Mouse (Mus musculus): ENCODE data around the gene Asphd1. TPM values are rescaled to one million over a fixed set of nuclear protein-coding genes. Genes with fewer than 3 reads are reported as not detected.

The Asphd1 gene
- polyA plus RNA-seq (2016; fragmentation: Nextera tagmentation; extraction: Ambion mirVana) = 1.6 and 2.7 TPM in 2 replicates

DNA sequence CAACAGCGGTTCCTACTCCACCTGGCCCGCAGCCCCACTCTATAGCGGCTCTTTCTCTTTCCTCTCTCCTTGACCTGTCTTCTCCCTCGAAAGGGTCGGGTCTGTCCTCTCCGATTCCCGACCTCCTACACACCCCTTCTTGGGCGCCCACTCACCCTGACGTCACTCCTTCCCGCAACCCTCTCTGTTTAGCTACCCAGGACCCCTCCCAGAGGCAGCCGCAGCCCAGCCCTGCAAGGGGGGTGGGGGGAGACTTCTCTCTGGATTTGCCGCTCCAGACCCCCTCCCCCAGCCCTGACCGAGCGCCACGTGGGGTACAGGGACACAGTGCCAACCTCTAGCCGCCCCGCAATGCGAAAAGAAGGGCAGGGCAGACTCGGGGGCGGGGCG is at the start of gene Asphd1:
Asphd1 (minus strand) TSS at position 180 of the 390 bp plus-strand sequence.
- Histone ChIP-seq H3K9ac (replicated peaks) (peak within 1 kb of the TSS; percentile 68), H3K36me3 (peaks cover 15% of the 10 kb centered on the region; the same call in 1 of the 2 replicates), H3K9me3 (no peaks in the 10 kb centered on the region), H3K4me1 (peaks cover 34% of the 10 kb centered on the region), H3K27me3 (peaks cover 45% of the 10 kb centered on the region), H3K27ac (replicated peaks) (peak within 1 kb of the TSS; percentile 87), H3K4me3 (peak within 1 kb of the TSS; percentile 51), H3K4me2 (replicated peaks) (peak within 1 kb of the TSS; percentile 98)
- WGBS = under 1% methylated on average over 21 of the region's 21 CpGs
- peak; percentile 52 for ATAC-seq (ENCODE audit: low FRiP score, low read depth)

DNA sequence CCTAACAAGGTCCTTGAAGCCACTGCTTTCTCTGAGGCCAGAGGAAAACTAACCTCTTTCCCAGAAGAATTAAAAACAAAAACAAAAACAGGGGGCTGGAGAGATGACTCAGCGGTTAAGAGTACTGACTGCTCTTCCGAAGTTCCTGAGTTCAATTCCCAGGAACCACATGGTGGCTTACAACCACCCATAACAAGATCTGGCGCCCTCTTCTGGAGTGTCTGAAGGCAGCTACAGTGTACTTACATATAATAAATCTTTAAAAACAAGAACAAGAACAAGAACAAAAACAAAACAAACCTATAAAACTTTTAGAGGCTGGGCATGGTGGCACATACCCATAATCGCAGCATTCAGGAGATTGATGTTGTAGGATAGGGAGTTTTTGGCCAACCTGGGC is 47.1 kb upstream of the Asphd1 start:
- Histone ChIP-seq H3K4me2 (replicated peaks) (no peak overlapping the region), H3K4me1 (no peaks in the 10 kb centered on the region), H3K27ac (replicated peaks) (no peak overlapping the region), H3K4me3 (no peak overlapping the region), H3K9ac (replicated peaks) (no peak overlapping the region), H3K27me3 (peaks cover 4% of the 10 kb centered on the region; the same call in 1 of the 2 replicates), H3K36me3 (no peaks in the 10 kb centered on the region), H3K9me3 (no peaks in the 10 kb centered on the region)
- ATAC-seq (ENCODE audit: low FRiP score, low read depth) = no peak
- 81% methylated on average over 4 of the region's 4 CpGs for WGBS

DNA sequence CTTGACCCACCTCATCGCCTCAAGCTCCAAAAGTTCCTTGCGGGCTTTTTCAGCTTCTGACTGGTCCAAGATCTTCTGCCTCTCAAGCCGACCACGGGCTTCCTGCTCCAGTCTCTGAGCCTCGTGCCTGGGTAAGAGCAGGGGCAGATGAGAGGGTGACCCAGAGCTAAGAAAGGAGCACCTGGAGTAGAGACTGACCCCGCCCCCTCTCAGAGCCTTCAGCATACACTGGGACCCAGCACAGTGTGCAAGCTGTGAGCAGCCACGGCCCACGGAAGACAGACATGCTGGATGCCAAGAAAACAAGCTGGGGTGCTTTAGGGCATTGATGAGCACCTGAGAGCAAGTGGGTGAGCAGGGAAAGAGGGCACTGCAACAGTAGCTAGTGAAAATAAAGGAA is 39.4 kb upstream of the Asphd1 start:
- 72% methylated on average over 8 of the region's 8 CpGs for WGBS
- H3K9me3 ChIP-seq = no peaks in the 10 kb centered on the region
- no peak overlapping the region for H3K4me3 ChIP-seq
- H3K36me3 ChIP-seq = no peaks in the 10 kb centered on the region
- H3K27ac ChIP-seq (replicated peaks) = no peak overlapping the region
- no peaks in the 10 kb centered on the region for H3K4me1 ChIP-seq
- no peak for ATAC-seq (ENCODE audit: low FRiP score, low read depth)
- H3K9ac ChIP-seq (replicated peaks) = no peak overlapping the region; the same call in 1 of the 2 replicates
- H3K27me3 ChIP-seq = peaks cover 4% of the 10 kb centered on the region; the same call in 1 of the 2 replicates
- H3K4me2 ChIP-seq (replicated peaks) = no peak overlapping the region

DNA sequence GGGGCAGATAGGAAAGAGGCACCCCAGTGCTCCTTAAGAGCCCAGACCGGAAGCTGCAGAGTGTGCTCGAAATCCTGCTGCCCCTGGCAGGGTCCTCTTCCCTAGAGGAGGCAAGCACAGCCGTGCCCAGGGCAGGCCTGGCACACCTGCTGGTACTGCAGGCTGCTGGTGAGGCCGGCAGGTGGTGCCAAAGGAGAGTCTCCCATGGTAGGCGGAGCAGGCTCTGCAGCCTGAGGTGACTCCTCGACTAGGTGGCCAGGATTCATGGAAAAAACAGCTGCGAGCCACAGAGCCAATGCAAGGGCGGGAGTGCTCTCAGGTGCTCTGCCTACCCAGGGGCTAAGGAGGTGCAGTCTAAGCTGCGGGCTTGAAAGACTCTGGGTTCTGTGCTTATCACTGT is 36.9 kb upstream of the Asphd1 start:
- no peak overlapping the region for H3K4me2 ChIP-seq (replicated peaks)
- ATAC-seq (ENCODE audit: low FRiP score, low read depth) = no peak
- H3K9me3 ChIP-seq = no peaks in the 10 kb centered on the region
- WGBS = 41% methylated on average over 9 of the region's 9 CpGs
- H3K36me3 ChIP-seq = peaks cover 1% of the 10 kb centered on the region; the same call in 1 of the 2 replicates
- no peaks in the 10 kb centered on the region; the same call in 1 of the 2 replicates for H3K27me3 ChIP-seq
- H3K27ac ChIP-seq (replicated peaks) = no peak overlapping the region
- H3K4me1 ChIP-seq = no peaks in the 10 kb centered on the region
- H3K4me3 ChIP-seq = no peak overlapping the region
- H3K9ac ChIP-seq (replicated peaks) = no peak overlapping the region

DNA sequence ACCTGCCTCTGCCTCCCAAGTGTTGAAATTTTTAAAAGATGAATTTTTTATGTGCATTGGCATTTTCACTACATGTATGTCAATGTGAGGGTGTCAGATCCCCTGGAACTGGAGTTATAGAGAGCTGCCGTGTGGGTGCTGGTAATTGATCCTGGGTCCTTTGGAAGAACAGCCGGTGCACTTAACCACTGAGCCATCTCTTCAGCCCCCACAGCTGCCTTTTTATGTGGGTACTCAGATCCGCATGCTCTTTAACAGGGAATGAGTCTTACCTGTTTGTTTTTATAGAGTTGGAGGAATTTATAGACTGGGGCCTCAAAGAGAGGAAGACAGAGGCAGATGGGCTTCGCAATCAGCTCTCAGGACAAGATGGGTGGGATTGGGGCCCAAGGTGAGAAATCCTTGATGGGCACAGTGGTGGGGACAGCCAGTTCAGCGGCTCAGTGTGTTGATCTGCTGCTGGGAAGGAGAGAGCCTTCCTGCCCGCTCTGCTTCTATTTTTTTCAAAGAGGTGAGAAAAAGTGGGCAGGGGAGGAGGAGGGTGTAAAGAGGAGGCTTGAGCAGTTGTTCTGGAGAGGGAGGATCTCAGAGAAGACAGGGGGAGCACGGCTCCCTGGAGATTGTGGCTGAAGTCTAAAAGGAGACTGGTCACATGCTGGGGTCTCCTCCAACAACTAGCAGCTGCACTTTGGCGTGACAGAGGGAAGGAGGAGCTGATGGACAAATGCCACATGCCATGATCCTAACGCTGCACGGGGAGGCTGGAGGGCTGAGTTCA is 35.5 kb upstream of the Asphd1 start:
- H3K4me1 ChIP-seq = no peaks in the 10 kb centered on the region
- no peak overlapping the region for H3K9ac ChIP-seq (replicated peaks)
- no peak overlapping the region for H3K4me3 ChIP-seq
- no peaks in the 10 kb centered on the region for H3K9me3 ChIP-seq
- no peaks in the 10 kb centered on the region for H3K27me3 ChIP-seq
- H3K36me3 ChIP-seq = peaks cover 13% of the 10 kb centered on the region
- no peak overlapping the region for H3K27ac ChIP-seq (replicated peaks)
- H3K4me2 ChIP-seq (replicated peaks) = no peak overlapping the region
- ATAC-seq (ENCODE audit: low FRiP score, low read depth) = no peak
- WGBS = 68% methylated on average over 10 of the region's 10 CpGs

DNA sequence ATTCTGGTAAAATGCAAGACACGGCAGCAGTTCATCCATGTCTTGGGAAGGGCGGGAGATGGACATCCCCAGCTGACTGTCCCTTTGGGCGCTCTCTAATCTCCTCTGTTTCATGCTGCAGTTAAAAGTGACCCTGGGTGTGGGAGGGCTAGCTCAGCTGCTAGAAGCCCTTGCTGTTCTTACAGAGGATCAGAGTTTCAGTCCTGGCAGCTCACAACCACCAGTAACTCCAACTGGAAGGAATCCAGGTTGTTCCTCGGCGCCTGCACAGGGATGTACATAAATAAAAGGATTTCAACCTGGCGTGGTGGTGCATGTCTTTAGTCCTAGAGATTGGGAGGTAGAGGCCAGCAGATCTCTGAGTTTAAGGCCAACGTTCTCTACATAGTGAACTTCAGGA is 33.7 kb upstream of the Asphd1 start:
- no peak overlapping the region for H3K4me2 ChIP-seq (replicated peaks)
- no peaks in the 10 kb centered on the region for H3K4me1 ChIP-seq
- WGBS = 87% methylated on average over 7 of the region's 7 CpGs
- H3K27ac ChIP-seq (replicated peaks) = no peak overlapping the region
- H3K4me3 ChIP-seq = no peak overlapping the region
- H3K36me3 ChIP-seq = peaks cover 31% of the 10 kb centered on the region
- no peaks in the 10 kb centered on the region for H3K27me3 ChIP-seq
- H3K9ac ChIP-seq (replicated peaks) = no peak overlapping the region
- ATAC-seq (ENCODE audit: low FRiP score, low read depth) = no peak
- no peaks in the 10 kb centered on the region for H3K9me3 ChIP-seq

DNA sequence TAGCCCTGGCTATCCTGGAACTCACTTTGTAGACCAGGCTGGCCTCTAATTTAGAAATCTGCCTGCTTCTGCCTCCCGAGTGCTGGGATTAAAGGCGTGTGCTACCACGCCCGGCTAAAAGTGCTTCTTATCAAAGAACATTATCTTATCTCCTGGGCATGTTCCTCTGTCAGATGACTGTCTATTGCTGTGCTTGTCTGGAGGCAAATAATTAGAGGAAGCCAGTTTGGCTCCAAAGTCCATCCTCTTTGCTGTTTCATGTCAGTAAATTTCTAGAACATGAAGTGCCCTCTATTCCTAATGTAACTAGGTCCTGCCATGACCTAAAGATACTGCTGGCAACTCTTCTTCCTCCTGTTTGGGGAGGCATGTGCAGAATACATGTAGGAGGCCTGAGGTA is 32.7 kb upstream of the Asphd1 start:
- ATAC-seq (ENCODE audit: low FRiP score, low read depth) = no peak
- no peaks in the 10 kb centered on the region for H3K9me3 ChIP-seq
- no peak overlapping the region for H3K4me2 ChIP-seq (replicated peaks)
- 93% methylated on average over 4 of the region's 4 CpGs for WGBS
- peaks cover 4% of the 10 kb centered on the region for H3K4me1 ChIP-seq
- no peak overlapping the region for H3K9ac ChIP-seq (replicated peaks)
- no peak overlapping the region for H3K27ac ChIP-seq (replicated peaks)
- H3K36me3 ChIP-seq = peaks cover 33% of the 10 kb centered on the region
- H3K4me3 ChIP-seq = no peak overlapping the region
- H3K27me3 ChIP-seq = no peaks in the 10 kb centered on the region

DNA sequence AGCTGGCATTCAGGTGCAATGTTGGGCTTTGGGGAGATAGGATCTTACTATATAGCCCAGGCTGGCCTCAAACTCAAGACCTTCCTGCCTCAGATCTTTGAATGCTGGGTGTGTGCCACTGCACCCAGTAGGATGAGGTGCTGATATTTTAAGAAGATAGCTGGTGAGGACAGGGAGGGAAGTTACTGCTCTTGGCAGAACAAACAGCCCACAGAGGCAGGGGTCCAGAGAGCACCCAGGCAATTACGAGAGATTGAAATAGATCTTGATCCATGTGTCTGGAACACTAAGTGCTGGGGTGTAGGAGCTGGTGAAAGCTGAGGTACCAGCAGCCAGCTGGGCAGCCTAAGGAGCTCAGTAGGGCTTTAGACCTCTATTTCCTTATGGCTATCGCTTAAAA is 32.2 kb upstream of the Asphd1 start:
- Histone ChIP-seq H3K27ac (replicated peaks) (no peak overlapping the region), H3K4me3 (no peak overlapping the region), H3K27me3 (no peaks in the 10 kb centered on the region), H3K4me1 (peaks cover 7% of the 10 kb centered on the region), H3K9me3 (no peaks in the 10 kb centered on the region), H3K4me2 (replicated peaks) (no peak overlapping the region), H3K36me3 (peaks cover 33% of the 10 kb centered on the region), H3K9ac (replicated peaks) (no peak overlapping the region)
- 92% methylated on average over 2 of the region's 2 CpGs for WGBS
- no peak for ATAC-seq (ENCODE audit: low FRiP score, low read depth)

DNA sequence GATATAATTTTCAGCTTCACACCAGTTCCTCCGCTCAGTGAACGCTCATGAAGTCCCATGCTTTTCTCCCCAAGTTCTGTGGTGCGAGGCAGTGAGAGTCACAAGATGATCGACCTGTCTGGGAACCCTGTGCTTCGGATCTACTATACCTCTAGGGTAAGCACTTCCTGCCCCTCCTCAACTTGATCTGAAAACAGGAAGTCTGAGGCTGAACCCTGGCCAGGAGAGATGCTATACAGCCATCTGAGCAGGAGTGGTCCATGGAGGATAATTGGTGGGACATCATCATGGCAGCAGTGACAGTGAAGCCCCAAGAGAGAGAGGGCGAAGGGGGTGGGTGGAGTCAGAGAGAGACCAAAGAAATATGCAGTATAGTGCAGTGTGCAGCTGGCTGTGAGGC is 29.5 kb upstream of the Asphd1 start:
- Histone ChIP-seq H3K27me3 (no peaks in the 10 kb centered on the region), H3K9ac (replicated peaks) (no peak overlapping the region), H3K4me2 (replicated peaks) (no peak overlapping the region), H3K36me3 (peaks cover 33% of the 10 kb centered on the region), H3K27ac (replicated peaks) (no peak overlapping the region), H3K9me3 (no peaks in the 10 kb centered on the region), H3K4me3 (no peak overlapping the region), H3K4me1 (peaks cover 7% of the 10 kb centered on the region)
- 95% methylated on average over 6 of the region's 6 CpGs for WGBS
- ATAC-seq (ENCODE audit: low FRiP score, low read depth) = no peak

DNA sequence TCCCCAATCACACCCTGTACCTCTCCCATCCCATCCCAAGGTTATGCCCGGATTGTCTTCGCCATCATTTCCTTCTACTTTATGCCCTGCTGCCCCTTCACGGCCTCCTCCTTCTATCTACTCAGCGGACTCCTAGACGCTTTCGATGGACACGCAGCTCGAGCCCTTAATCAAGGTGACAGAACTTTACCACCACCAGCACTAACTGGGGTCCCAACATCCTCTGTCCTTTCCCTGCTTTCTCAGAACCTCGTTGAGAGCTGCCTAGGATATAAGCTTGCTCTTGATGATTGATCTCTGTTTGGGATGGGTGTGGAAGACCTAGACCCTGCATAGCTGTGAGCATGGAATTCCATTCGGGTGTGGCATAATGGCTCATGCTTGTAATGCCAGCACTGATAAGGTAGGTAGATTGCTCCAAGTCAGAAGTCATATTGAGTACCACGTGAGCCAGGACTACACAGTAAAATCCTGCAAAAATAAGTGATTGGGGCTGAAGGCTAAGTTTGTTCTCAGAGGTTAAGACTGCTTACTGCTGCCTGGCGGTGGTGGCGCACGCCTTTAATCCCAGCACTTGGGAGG is 27.6 kb upstream of the Asphd1 start:
- Histone ChIP-seq H3K27me3 (no peaks in the 10 kb centered on the region; the same call in 1 of the 2 replicates), H3K4me2 (replicated peaks) (peak overlapping the region; percentile 88), H3K27ac (replicated peaks) (peak overlapping the region; percentile 96; the same call in 1 of the 2 replicates), H3K9me3 (no peaks in the 10 kb centered on the region), H3K9ac (replicated peaks) (peak overlapping the region; percentile 97), H3K4me3 (peak overlapping the region; percentile 97), H3K36me3 (peaks cover 36% of the 10 kb centered on the region), H3K4me1 (peaks cover 7% of the 10 kb centered on the region)
- no peak for ATAC-seq (ENCODE audit: low FRiP score, low read depth)
- 29% methylated on average over 14 of the region's 14 CpGs for WGBS

DNA sequence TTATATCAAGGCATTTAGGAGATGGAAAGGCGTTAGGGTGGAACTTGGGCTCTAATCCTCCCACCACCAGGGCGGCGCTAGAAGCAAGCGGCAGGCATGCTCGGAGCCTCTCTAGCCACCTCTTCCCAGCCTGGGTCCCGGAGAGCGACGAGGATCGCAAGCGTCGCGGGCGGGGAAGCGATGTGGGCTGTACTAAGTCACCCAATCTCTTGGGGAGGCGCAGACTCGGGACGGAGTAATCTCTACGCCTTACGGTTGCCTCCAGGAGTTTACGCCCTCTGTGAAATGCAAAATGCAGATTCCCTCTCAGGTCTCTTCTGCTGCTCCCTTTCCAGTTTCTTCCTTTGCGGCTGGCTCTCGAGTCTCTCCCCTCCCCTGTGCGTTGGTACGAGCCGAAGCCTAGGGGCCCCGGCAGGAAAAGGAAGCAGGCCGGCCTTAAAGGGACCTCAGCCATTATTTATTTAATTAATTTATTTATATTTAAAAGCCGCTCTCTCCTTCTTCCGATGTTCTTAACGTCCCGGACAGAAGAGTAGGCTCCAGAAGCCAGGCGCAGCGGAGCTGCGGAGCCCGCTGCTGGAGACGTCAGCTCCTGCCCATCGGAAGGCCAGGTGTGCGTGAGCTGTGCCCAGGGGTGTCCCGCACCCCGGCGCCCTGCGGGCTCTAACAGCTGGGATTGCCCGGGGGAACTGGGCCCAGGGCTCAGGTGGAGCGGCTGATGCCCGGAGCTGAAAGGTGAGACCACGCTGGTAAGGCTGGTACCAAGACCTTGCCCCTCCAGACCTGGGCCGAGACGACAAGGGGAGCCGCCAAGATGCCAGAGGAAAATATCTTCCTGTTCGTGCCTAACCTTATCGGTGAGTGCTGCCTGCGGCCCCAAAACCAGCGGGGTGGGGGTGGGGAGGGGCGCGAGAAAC is 26.8 kb upstream of the Asphd1 start, which contains the start of gene Cdiptos:
Cdiptos (minus strand) TSS at position 149 of the 917 bp plus-strand sequence.
- H3K36me3 ChIP-seq = peaks cover 35% of the 10 kb centered on the region
- peaks cover 7% of the 10 kb centered on the region for H3K4me1 ChIP-seq
- peak; percentile 95 for ATAC-seq (ENCODE audit: low FRiP score, low read depth)
- H3K9me3 ChIP-seq = no peaks in the 10 kb centered on the region
- H3K27ac ChIP-seq (replicated peaks) = peak within 1 kb of the TSS; percentile 96
- H3K4me2 ChIP-seq (replicated peaks) = peak within 1 kb of the TSS; percentile 88
- H3K27me3 ChIP-seq = no peaks in the 10 kb centered on the region; the same call in 1 of the 2 replicates
- H3K4me3 ChIP-seq = peak within 1 kb of the TSS; percentile 97
- WGBS = under 1% methylated on average over 55 of the region's 55 CpGs
- H3K9ac ChIP-seq (replicated peaks) = peak within 1 kb of the TSS; percentile 97

DNA sequence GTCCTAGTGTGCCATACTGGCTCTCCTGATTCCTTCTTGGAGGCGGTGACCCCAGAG is 26.3 kb upstream of the Asphd1 start, which contains the start of gene Cdipt:
Cdipt (plus strand) TSS at position 22 of the 57 bp plus-strand sequence.
- Histone ChIP-seq H3K9ac (replicated peaks) (peak within 1 kb of the TSS; percentile 97), H3K27me3 (no peaks in the 10 kb centered on the region; the same call in 1 of the 2 replicates), H3K27ac (replicated peaks) (peak within 1 kb of the TSS; percentile 96), H3K4me1 (peaks cover 7% of the 10 kb centered on the region), H3K9me3 (no peaks in the 10 kb centered on the region), H3K36me3 (peaks cover 37% of the 10 kb centered on the region), H3K4me3 (peak within 1 kb of the TSS; percentile 97), H3K4me2 (replicated peaks) (peak within 1 kb of the TSS; percentile 88)
- no peak for ATAC-seq (ENCODE audit: low FRiP score, low read depth)
- 0% methylated on average over 1 of the region's 1 CpGs for WGBS
